Mouse (Mus musculus): Measurements from ENCODE around the gene Tent2.

Gene Tent2

DNA sequence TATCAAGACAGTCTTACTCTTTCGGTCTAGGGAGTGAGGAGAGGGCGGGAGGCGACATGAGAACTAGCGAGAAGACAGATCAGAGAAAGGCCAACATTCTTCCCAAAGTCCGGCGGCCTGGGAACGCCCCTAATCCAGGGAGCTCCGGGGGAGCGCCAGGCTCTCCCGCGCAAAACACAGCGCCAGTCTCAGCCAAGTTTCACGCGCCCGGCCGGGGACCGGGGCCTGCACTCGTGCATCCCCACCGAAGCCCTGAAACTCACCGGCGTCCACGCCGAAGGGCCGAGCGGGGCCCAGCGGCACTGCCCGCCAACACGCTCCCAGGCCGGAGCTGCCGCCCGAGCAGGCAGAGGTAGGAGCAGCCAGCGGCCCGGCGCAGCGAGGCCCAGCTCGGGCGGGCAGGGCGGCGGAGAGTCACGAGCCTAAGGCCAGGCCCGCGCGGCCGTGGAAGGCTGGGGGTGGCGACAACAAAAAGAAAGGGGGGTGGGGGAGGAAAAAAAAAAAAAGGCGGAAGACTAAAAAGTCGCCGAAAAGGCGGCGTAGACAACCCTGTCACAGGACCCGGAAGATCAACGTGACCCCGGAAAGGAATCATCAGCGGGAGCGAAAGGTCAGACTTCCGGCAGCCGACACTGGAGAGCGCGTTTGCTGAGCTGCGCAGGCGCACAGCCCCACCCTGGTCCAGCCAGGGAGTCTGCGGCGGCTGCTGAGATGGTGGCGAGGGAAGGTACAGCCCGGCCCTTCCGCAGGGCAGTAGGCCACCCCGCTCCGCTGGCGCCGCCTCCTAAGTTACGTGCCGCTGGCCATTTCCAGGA is at the start of gene Tent2:
TSS of gene Tent2 (minus strand) at position 555 of the 815 bp plus-strand sequence.
- DNase-seq (ENCODE audit: low read depth, low spot score): peak; percentile 97

- no peak for DNase-seq (ENCODE audit: low read depth, low spot score)
These were observed 49.0 kb upstream of the Tent2 start for GRCm38 (mm10) chr13:93241180-93241579.

DNA sequence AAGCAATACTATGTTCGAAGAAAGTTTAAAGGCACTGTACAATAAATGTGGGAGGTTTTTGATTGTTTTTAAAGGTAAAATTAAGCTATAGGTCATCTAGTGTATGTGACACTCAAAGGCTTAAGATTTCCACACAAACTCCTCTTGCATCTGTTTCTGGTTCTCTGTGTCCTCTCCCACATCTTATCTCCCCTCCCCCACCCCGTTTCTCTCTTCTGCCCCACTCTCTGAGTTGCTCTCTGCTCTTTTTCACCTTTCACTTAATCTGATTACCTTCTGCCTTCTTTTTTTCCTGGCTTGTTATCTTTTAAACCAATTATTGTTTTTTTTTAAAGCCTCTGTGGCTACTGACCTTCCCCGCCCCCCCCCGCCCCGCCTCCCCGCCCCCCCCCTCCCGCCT is 47.4 kb upstream of the Tent2 start:
- DNase-seq (ENCODE audit: low read depth, low spot score): no peak

DNA sequence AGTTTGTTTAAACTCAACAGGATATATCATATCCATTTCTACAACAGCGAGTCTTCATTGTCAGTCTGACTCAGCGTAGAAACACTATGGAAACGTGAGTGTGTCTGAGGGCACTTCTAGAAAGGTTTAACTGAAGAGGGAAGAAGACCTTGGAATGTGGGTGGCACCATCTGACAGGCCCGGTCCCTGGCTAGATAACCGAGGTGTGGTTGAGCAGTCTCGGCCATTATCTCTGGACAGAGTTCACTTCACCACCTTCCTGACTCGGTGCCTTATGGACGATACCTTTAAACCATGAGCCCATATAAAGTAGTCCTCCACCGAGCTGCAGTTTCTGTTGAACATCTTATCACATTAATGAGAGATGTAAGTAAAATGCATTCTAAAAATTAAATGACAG is 46.9 kb upstream of the Tent2 start:
- no peak for DNase-seq (ENCODE audit: low read depth, low spot score)

- peak; percentile 54 for DNase-seq (ENCODE audit: low read depth, low spot score)
These were observed 45.7 kb upstream of the Tent2 start for GRCm38 (mm10) chr13:93237677-93238398.

DNA sequence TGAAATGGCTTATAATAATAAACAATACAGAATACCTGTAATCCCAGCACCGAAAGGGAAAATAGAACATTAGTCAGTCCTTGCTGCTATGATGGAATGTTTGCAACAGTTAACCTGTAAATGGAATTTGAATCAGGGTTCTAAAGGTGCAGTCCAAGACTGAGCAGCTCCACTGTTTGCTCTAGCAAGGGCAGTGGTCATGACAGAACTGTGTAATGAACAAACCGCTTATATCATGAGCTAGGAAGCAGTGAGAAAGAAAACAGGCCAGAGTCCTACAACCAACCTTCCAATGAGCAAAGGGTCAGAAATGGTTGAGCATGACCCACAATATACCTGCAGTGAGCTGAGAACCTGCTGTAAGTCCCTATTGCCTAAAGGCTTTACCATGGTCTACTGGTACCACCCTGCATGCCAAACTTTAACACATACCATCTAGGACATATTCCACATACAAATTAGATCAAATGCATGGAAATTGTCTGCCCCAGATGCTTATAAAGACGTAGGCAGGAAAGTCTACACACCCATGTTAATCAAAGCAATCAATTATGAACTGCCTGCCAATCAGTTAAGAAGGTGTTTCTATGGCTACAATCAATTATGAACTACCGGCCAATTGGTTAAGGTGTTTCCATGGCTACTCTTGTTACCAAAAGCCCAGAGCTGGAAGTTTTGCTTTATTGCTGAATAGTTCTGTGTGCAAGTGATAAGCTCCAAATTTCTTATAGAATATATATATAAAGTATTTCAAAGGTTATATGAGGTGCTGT is 42.3 kb upstream of the Tent2 start:
- DNase-seq (ENCODE audit: low read depth, low spot score): no peak

DNA sequence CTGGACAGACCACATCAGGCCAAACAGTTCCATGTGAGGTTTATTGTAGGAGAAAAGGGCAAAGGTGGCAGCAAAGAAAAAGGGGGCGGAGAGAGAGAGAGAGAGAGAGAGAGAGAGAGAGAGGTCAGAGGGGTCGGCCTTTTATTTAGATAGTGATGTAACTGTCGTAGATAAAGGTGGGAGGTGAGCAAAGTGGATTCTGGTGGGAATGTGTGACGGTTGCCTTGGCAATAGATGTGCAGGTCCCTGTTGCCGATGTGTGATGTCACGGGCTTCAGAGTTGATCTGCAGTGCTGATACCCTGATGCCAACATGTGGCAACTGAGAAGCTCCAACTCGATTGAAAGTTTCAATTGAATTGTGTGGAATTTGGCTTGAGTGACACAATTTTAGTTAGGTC is 40.1 kb upstream of the Tent2 start:
- no peak for DNase-seq (ENCODE audit: low read depth, low spot score)

DNA sequence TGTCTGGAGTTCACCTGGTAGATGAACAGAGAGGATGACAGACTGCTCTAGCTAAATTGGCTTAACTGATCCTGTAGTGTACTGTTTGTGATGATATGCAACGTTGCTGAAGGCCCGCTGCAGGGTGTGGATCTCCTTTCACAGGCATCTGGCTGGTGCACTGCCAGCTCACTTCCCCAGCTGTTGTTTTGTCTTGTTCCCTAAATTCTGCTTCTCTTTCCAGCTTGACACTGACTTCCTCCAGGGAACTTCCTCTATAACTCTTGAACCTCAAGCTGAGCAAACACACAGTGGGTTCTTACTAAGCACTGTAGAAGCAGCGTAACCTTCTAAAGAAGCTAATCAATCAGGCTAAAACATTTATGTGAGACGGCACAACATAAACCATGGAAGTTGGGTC is 38.8 kb upstream of the Tent2 start:
- DNase-seq (ENCODE audit: low read depth, low spot score): no peak

GRCm38 (mm10) chr13:93211741-93212140 is 19.6 kb upstream of the Tent2 start:
- DNase-seq (ENCODE audit: low read depth, low spot score): no peak

GRCm38 (mm10) chr13:93192646-93193026 is 451 bp upstream of the Tent2 start:
- DNase-seq (ENCODE audit: low read depth, low spot score): no peak

- DNase-seq (ENCODE audit: low read depth, low spot score): peak; percentile 27
These were observed 2.8 kb downstream of the Tent2 start for GRCm38 (mm10) chr13:93189416-93189815.

DNA sequence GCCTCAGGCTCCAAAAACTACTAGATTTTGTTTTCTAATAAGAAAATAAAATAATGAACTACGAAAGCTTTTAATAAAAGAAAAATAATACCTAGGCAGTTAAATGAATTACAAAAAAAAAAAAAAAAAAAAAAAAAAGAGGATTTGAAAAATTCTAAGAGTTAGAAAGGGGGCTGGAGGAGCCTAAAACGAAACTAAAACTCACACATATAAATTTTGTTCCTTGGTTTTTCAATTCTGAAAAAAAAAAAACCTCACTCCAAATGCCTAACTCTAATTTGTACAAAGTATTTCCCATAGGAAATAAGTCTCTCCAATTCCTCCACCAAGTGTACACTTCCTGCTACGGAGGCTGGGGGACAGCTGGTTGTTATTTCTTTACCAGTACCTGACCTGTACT is 3.4 kb downstream of the Tent2 start:
- DNase-seq (ENCODE audit: low read depth, low spot score): no peak

GRCm38 (mm10) chr13:93187792-93188191 is 4.4 kb downstream of the Tent2 start:
- peak; percentile 20 for DNase-seq (ENCODE audit: low read depth, low spot score)

DNA sequence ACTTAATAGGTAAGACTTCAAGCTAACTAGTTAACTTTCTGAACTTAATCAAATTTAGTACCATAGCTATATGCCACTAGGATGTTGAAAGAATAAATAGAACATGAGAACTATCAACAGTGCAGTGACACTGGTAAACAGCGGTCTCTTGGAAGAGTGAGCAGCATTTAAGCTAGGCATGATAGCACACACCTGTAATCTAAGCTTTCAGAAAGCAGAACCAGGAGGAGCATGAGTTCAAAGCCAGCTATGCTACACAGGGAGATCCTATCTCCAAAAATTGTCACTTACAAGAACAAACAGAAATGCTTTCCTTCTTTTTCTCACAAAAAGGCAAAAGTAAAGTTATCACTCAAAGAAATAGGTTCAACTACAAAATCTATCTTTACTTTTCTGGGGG is 11.8 kb downstream of the Tent2 start:
- no peak for DNase-seq (ENCODE audit: low read depth, low spot score)

GRCm38 (mm10) chr13:93179522-93179921 is 12.7 kb downstream of the Tent2 start:
- DNase-seq (ENCODE audit: low read depth, low spot score): no peak

GRCm38 (mm10) chr13:93177571-93177970 is 14.6 kb downstream of the Tent2 start:
- DNase-seq (ENCODE audit: low read depth, low spot score): no peak

DNA sequence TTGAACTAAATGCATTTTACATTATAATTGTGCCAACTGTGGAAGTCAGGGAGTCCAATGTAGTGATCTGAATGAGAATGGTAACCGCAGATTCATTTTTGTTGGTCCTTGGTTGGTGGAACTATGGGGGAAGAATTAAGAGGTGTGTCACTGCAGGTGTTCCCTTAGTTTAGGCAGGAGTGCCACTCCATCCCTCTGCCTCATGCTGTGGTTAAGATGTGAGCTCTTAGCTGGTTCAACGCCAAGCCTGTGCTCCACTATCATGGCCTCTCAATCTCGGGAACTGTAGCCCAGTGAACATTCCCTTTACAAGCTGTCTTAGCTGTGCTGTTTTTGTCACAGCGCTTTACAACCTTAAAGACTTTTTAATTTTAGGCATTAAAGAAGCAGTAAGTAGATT is 28.9 kb downstream of the Tent2 start:
- DNase-seq (ENCODE audit: low read depth, low spot score): peak; percentile 51

GRCm38 (mm10) chr13:93162456-93162855 is 29.7 kb downstream of the Tent2 start:
- DNase-seq (ENCODE audit: low read depth, low spot score): no peak

GRCm38 (mm10) chr13:93158261-93158660 is 33.9 kb downstream of the Tent2 start:
- no peak for DNase-seq (ENCODE audit: low read depth, low spot score)

GRCm38 (mm10) chr13:93153280-93153679 is 38.9 kb downstream of the Tent2 start:
- no peak for DNase-seq (ENCODE audit: low read depth, low spot score)

GRCm38 (mm10) chr13:93144336-93145167 is 47.6 kb downstream of the Tent2 start, which contains the start of gene Cmya5:
TSS of gene Cmya5 (minus strand) at chr13:93144724.
- peak; percentile 62 for DNase-seq (ENCODE audit: low read depth, low spot score)

All from R1 (cell line).